Mouse (Mus musculus) ES-E14 (cell line): ENCODE results near the gene Nmt2. TPM values are rescaled to one million over a fixed set of nuclear protein-coding genes. Genes with fewer than 3 reads are reported as not detected.

Source experiments
- DNase-seq: peaks from one replicate; pipeline ENCODE4 v3.0.0-alpha.2; 2013; ENCODE audit warnings: low read depth, low spot score
- H3K27ac ChIP-seq: 2 replicates; pipeline ENCODE4 v1.5.1; 2012; ENCODE audit warnings: low read depth, mild to moderate bottlenecking, low read length, moderate library complexity, mixed read lengths; ENCODE audit not compliant: poor library complexity, insufficient read depth, severe bottlenecking
- H3K36me3 ChIP-seq: 2 replicates; pipeline ENCODE4 v1.6.1; 2012; ENCODE audit warnings: mild to moderate bottlenecking, low read length, moderate library complexity, mixed read lengths; ENCODE audit not compliant: control insufficient read depth, poor library complexity, insufficient read depth, severe bottlenecking
- H3K4me1 ChIP-seq, 2 experiments: fragments of 150-350 bp in 1 of 2; sonication (generic) in 1 of 2; 2 replicates each; pipeline ENCODE4 v1.6.1; 2012; ENCODE audit warnings: low read length in 2 of 2, mild to moderate bottlenecking in 1 of 2, mixed read lengths in 1 of 2; ENCODE audit not compliant: control insufficient read depth in 2 of 2, insufficient read depth in 2 of 2, poor library complexity in 1 of 2
- H3K4me3 ChIP-seq, 2 experiments: fragments of 150-350 bp in 1 of 2; sonication (generic) in 1 of 2; 2 replicates each; pipeline ENCODE4 v1.5.1; 2012; ENCODE audit warnings: low read length in 2 of 2, low read depth in 1 of 2, mild to moderate bottlenecking in 1 of 2, mixed read lengths in 1 of 2; ENCODE audit not compliant: insufficient read depth in 1 of 2, poor library complexity in 1 of 2, severe bottlenecking in 1 of 2
- H3K9ac ChIP-seq: 2 replicates; pipeline ENCODE4 v1.6.1; 2012; ENCODE audit warnings: low read depth, mild to moderate bottlenecking, low read length, mixed read lengths; ENCODE audit not compliant: poor library complexity, insufficient read depth, severe bottlenecking
- H3K9me3 ChIP-seq: fragments of 150-350 bp; sonication (generic); 2 replicates; pipeline ENCODE4 v1.6.1; 2012; ENCODE audit warnings: low read depth, mild to moderate bottlenecking, low read length; ENCODE audit not compliant: control insufficient read depth, insufficient read depth
- CHD2 ChIP-seq: IDR thresholded peaks from 2 replicates; pipeline ENCODE4 v1.6.1; 2014; ENCODE audit warnings: mild to moderate bottlenecking, low read depth, low read length, inconsistent platforms
- HCFC1 ChIP-seq: IDR thresholded peaks from 2 replicates; pipeline ENCODE4 v1.6.1; 2012; ENCODE audit warnings: low read length, inconsistent platforms, borderline replicate concordance; ENCODE audit not compliant: insufficient read depth
- MAFK ChIP-seq: IDR thresholded peaks from 2 replicates; pipeline ENCODE4 v1.6.1; 2014; ENCODE audit warnings: mild to moderate bottlenecking, low read depth, low read length, inconsistent platforms; ENCODE audit not compliant: insufficient read depth
- ZC3H11A ChIP-seq: IDR thresholded peaks from 2 replicates; pipeline ENCODE4 v1.6.1; 2012; ENCODE audit warnings: low read depth, mild to moderate bottlenecking, inconsistent platforms, low read length, borderline replicate concordance
- ZNF384 ChIP-seq: IDR thresholded peaks from 2 replicates; pipeline ENCODE4 v1.6.1; 2012; ENCODE audit warnings: low read depth, low read length, inconsistent platforms
- in situ Hi-C, 2 experiments: fragments of 600-800 bp; cut with MboI; formaldehyde crosslinking; loops; one replicate each; pipeline ENCODE4 v1.15.1; 2025; ENCODE audit warnings: low sequenced_read_pairs in 2 of 2, inconsistent platforms in 1 of 2; ENCODE audit not compliant: unreplicated experiment in 2 of 2
- total RNA-seq: library from RNA; depleted of rRNA; stranded (reverse); fragments of 300-350 nt; gene quantifications from 2 replicates; pipeline ENCODE4 v1.2.3, GENCODE M21; 2012; rRNA removed

The Nmt2 gene
- total RNA-seq, 1 experiment = 34.1 TPM

GRCm38 (mm10) chr2:3355793-3356192 lies 71.8 kb downstream of the Nmt2 start:
- Histone ChIP-seq H3K36me3 (no peaks in the 10 kb centered on the region), H3K9me3 (no peaks in the 10 kb centered on the region), H3K27ac (no peak overlapping the region), H3K4me3 (no peak overlapping the region), H3K9ac (no peak overlapping the region), H3K4me1 (no peaks in the 10 kb centered on the region)
- DNase-seq = no peak
- in situ Hi-C loops = no loop called here
- TF ChIP-seq MAFK (no peak), ZC3H11A (no peak), CHD2 (no peak), ZNF384 (no peak), HCFC1 (no peak)

GRCm38 (mm10) chr2:3356311-3356710 lies 72.3 kb downstream of the Nmt2 start:
- Histone ChIP-seq H3K9me3 (no peaks in the 10 kb centered on the region), H3K4me1 (no peaks in the 10 kb centered on the region), H3K4me3 (no peak overlapping the region), H3K9ac (no peak overlapping the region), H3K36me3 (no peaks in the 10 kb centered on the region), H3K27ac (no peak overlapping the region)
- TF ChIP-seq ZNF384 (no peak), ZC3H11A (no peak), CHD2 (no peak), MAFK (no peak), HCFC1 (no peak)
- DNase-seq = no peak
- in situ Hi-C loops = no loop called here

- no peak for DNase-seq
- H3K4me3 ChIP-seq = no peak overlapping the region
- no peaks in the 10 kb centered on the region for H3K36me3 ChIP-seq
- no peak overlapping the region for H3K27ac ChIP-seq
- in situ Hi-C loops = no loop called here
- no peaks in the 10 kb centered on the region for H3K9me3 ChIP-seq
- no peaks in the 10 kb centered on the region for H3K4me1 ChIP-seq
- no peak overlapping the region for H3K9ac ChIP-seq
- no peak for TF ChIP-seq CHD2
- TF ChIP-seq MAFK = no peak
- TF ChIP-seq ZNF384 = no peak
- TF ChIP-seq HCFC1 = no peak
- TF ChIP-seq ZC3H11A = no peak
Observed at GRCm38 (mm10) chr2:3357887-3358286, 73.9 kb downstream of the Nmt2 start.

- DNase-seq = no peak
- TF ChIP-seq HCFC1 (no peak), ZNF384 (no peak), CHD2 (no peak), MAFK (no peak), ZC3H11A (no peak)
- Histone ChIP-seq H3K4me1 (no peaks in the 10 kb centered on the region), H3K36me3 (no peaks in the 10 kb centered on the region), H3K9ac (no peak overlapping the region), H3K4me3 (no peak overlapping the region), H3K27ac (no peak overlapping the region), H3K9me3 (no peaks in the 10 kb centered on the region)
- in situ Hi-C loops = no loop called here
Observed at GRCm38 (mm10) chr2:3361067-3361466, 77.1 kb downstream of the Nmt2 start.

GRCm38 (mm10) chr2:3365127-3365526 lies 81.1 kb downstream of the Nmt2 start:
- in situ Hi-C loops = no loop called here
- DNase-seq = no peak
- TF ChIP-seq CHD2 = no peak
- TF ChIP-seq HCFC1 = no peak
- no peak for TF ChIP-seq MAFK
- no peak for TF ChIP-seq ZC3H11A
- TF ChIP-seq ZNF384 = no peak
- no peaks in the 10 kb centered on the region for H3K36me3 ChIP-seq
- H3K4me1 ChIP-seq = no peaks in the 10 kb centered on the region
- no peaks in the 10 kb centered on the region for H3K9me3 ChIP-seq
- no peak overlapping the region for H3K4me3 ChIP-seq
- H3K9ac ChIP-seq = no peak overlapping the region
- H3K27ac ChIP-seq = no peak overlapping the region

Other genes starting within 250 kb of the Nmt2 start
- 6.6 and 8.1 TPM in 2 replicates for gene Fam171a1, start 170.0 kb upstream of the Nmt2 start, total RNA-seq
- gene Rpp38, start 48.4 kb downstream of the Nmt2 start, total RNA-seq = 12.0 and 20.2 TPM in 2 replicates
- gene Acbd7, start 52.0 kb downstream of the Nmt2 start, total RNA-seq = 2.5 and 3.7 TPM in 2 replicates
- gene Olah, start 113.0 kb downstream of the Nmt2 start, total RNA-seq = not detected in 2 replicates
- not detected in 2 replicates for gene Meig1, start 138.4 kb downstream of the Nmt2 start, total RNA-seq
- gene Dclre1c, start 139.9 kb downstream of the Nmt2 start, total RNA-seq = 8.3 and 12.0 TPM in 2 replicates
- gene Suv39h2, start 190.8 kb downstream of the Nmt2 start, total RNA-seq = 21.3 and 22.8 TPM in 2 replicates
- 8.2 and 10.2 TPM in 2 replicates for gene Gm45902, start 228.6 kb downstream of the Nmt2 start, total RNA-seq
- 114 and 149 TPM in 2 replicates for gene Hspa14, start 228.6 kb downstream of the Nmt2 start, total RNA-seq
- 0.48 and 0.58 TPM in 2 replicates for gene Cdnf, start 228.8 kb downstream of the Nmt2 start, total RNA-seq